Mouse (Mus musculus): ENCODE results near the gene Hspa12b. TPM values are rescaled to one million over a fixed set of nuclear protein-coding genes. Genes with fewer than 3 reads are reported as not detected.

The Hspa12b gene
- total and polyA plus RNA-seq, 3 experiments: 0.98 to 2.9 (median 2.2) TPM

GRCm38 (mm10) chr2:131105989-131106388, 21.1 kb upstream of the Hspa12b start:
- no peak for TF ChIP-seq CTCF (IDR thresholded peaks at IDR 0.05; ENCODE audit: low read depth, low read length)
- no peak for TF ChIP-seq POLR2AphosphoS5 (IDR thresholded peaks at IDR 0.05; ENCODE audit: insufficient replicate concordance, low read depth, low read length)
- no peak for TF ChIP-seq GATA2 (IDR thresholded peaks at IDR 0.05; ENCODE audit: borderline replicate concordance, low read depth, low read length)
- no peak for TF ChIP-seq GATA1 (IDR thresholded peaks at IDR 0.05; ENCODE audit: borderline replicate concordance, low read length)
- TF ChIP-seq TAL1 (conservative IDR thresholded peaks at IDR 0.05; ENCODE audit: low read depth, low read length): no peak
- no peaks in the 10 kb centered on the region for H3K9me3 ChIP-seq (replicated peaks)
- H3K36me3 ChIP-seq (replicated peaks): no peaks in the 10 kb centered on the region
- no peak overlapping the region for H3K4me3 ChIP-seq (ENCODE audit: low read depth, low read length)
- H3K4me1 ChIP-seq (ENCODE audit: insufficient read depth, low read depth, low read length): no peaks in the 10 kb centered on the region
- DNase-seq (ENCODE audit: low spot score): no peak
- H3K27me3 ChIP-seq (ENCODE audit: insufficient read depth, low read length): peaks cover 51% of the 10 kb centered on the region
- no peak for ATAC-seq (ENCODE audit: extremely low read depth, insufficient number of reproducible peaks, low FRiP score, poor library complexity, severe bottlenecking)

- DNase-seq (ENCODE audit: low spot score) (no peak), ATAC-seq (ENCODE audit: extremely low read depth, insufficient number of reproducible peaks, low FRiP score, poor library complexity, severe bottlenecking) (no peak)
- Histone ChIP-seq H3K36me3 (replicated peaks) (no peaks in the 10 kb centered on the region), H3K9me3 (replicated peaks) (no peaks in the 10 kb centered on the region), H3K4me3 (ENCODE audit: low read depth, low read length) (no peak overlapping the region), H3K4me1 (ENCODE audit: insufficient read depth, low read depth, low read length) (peaks cover 5% of the 10 kb centered on the region), H3K27me3 (ENCODE audit: insufficient read depth, low read length) (peaks cover 15% of the 10 kb centered on the region)
- TF ChIP-seq GATA1 (IDR thresholded peaks at IDR 0.05; ENCODE audit: borderline replicate concordance, low read length): no peak
- TF ChIP-seq TAL1 (conservative IDR thresholded peaks at IDR 0.05; ENCODE audit: low read depth, low read length): no peak
- no peak for TF ChIP-seq POLR2AphosphoS5 (IDR thresholded peaks at IDR 0.05; ENCODE audit: insufficient replicate concordance, low read depth, low read length)
- TF ChIP-seq CTCF (IDR thresholded peaks at IDR 0.05; ENCODE audit: low read depth, low read length): no peak
- TF ChIP-seq GATA2 (IDR thresholded peaks at IDR 0.05; ENCODE audit: borderline replicate concordance, low read depth, low read length): no peak
These were observed 8.0 kb upstream of the Hspa12b start for GRCm38 (mm10) chr2:131118968-131119574.

GRCm38 (mm10) chr2:131124166-131124565, 2.9 kb upstream of the Hspa12b start:
- TF ChIP-seq GATA1 (IDR thresholded peaks at IDR 0.05; ENCODE audit: borderline replicate concordance, low read length): no peak
- no peak for TF ChIP-seq CTCF (IDR thresholded peaks at IDR 0.05; ENCODE audit: low read depth, low read length)
- TF ChIP-seq POLR2AphosphoS5 (IDR thresholded peaks at IDR 0.05; ENCODE audit: insufficient replicate concordance, low read depth, low read length): no peak
- TF ChIP-seq GATA2 (IDR thresholded peaks at IDR 0.05; ENCODE audit: borderline replicate concordance, low read depth, low read length): no peak
- TF ChIP-seq TAL1 (conservative IDR thresholded peaks at IDR 0.05; ENCODE audit: low read depth, low read length): no peak
- no peak for DNase-seq (ENCODE audit: low spot score)
- no peak for ATAC-seq (ENCODE audit: extremely low read depth, insufficient number of reproducible peaks, low FRiP score, poor library complexity, severe bottlenecking)
- Histone ChIP-seq H3K27me3 (ENCODE audit: insufficient read depth, low read length) (peaks cover 28% of the 10 kb centered on the region), H3K4me3 (ENCODE audit: low read depth, low read length) (no peak overlapping the region), H3K36me3 (replicated peaks) (no peaks in the 10 kb centered on the region), H3K9me3 (replicated peaks) (no peaks in the 10 kb centered on the region), H3K4me1 (ENCODE audit: insufficient read depth, low read depth, low read length) (peaks cover 52% of the 10 kb centered on the region)

- H3K4me1 ChIP-seq (ENCODE audit: insufficient read depth, low read depth, low read length): peaks cover 60% of the 10 kb centered on the region
- peaks cover 29% of the 10 kb centered on the region for H3K27me3 ChIP-seq (ENCODE audit: insufficient read depth, low read length)
- no peaks in the 10 kb centered on the region for H3K36me3 ChIP-seq (replicated peaks)
- TF ChIP-seq TAL1 (conservative IDR thresholded peaks at IDR 0.05; ENCODE audit: low read depth, low read length): no peak
- no peaks in the 10 kb centered on the region for H3K9me3 ChIP-seq (replicated peaks)
- no peak overlapping the region; the same call in 1 of the 2 replicates for H3K4me3 ChIP-seq (ENCODE audit: low read depth, low read length)
- ATAC-seq (ENCODE audit: extremely low read depth, insufficient number of reproducible peaks, low FRiP score, poor library complexity, severe bottlenecking) (no peak), DNase-seq (ENCODE audit: low spot score) (no peak)
These were observed 1.7 kb upstream of the Hspa12b start for GRCm38 (mm10) chr2:131125157-131125963.

DNA sequence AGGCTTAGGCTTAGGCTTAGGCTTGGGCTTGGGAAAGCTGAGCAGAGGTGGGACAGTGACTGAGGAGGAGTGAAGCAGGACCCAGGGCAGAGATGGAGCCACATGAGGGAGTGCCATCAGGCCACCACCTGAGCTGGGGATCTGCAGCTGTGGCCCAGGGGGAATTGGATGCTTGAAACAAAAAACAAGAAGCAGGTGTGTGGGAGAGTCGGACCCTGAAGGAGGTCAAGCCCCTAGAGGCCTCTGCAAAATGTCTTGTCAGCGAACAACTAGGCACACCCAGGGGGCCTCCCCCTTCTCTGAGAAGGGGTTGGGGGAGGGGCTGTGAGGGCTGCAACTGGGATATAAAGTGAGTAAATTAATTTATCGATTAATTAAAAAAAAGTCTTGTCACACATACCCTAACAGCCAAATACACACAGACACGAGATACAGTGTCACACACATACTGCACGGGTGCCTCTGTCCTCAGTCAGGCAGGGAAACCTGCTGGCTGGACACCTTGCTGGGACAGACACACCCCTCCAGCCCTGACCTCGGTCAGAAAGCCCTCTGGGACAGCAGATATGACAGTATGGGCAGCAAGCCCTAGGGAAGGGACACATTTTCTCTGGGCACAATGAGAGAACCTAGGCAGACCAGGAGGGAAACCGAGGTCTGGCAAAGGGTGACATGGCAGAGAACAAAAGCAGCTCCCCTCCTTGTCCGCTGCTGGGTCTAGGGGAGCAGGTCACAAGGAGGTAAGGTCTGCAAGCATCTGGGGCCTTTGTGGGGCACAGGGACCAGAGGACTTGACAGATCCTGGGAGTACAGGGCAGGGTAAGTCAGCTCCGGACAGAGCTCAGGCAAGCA, 890 bp upstream of the Hspa12b start:
- Histone ChIP-seq H3K4me3 (ENCODE audit: low read depth, low read length) (peak overlapping the region; percentile 28; the same call in 1 of the 2 replicates), H3K4me1 (ENCODE audit: insufficient read depth, low read depth, low read length) (peaks cover 62% of the 10 kb centered on the region), H3K9me3 (replicated peaks) (no peaks in the 10 kb centered on the region), H3K36me3 (replicated peaks) (no peaks in the 10 kb centered on the region), H3K27me3 (ENCODE audit: insufficient read depth, low read length) (peaks cover 29% of the 10 kb centered on the region)
- TF ChIP-seq CTCF (IDR thresholded peaks at IDR 0.05; ENCODE audit: low read depth, low read length) (no peak), GATA2 (IDR thresholded peaks at IDR 0.05; ENCODE audit: borderline replicate concordance, low read depth, low read length) (no peak), TAL1 (conservative IDR thresholded peaks at IDR 0.05; ENCODE audit: low read depth, low read length) (no peak), GATA1 (IDR thresholded peaks at IDR 0.05; ENCODE audit: borderline replicate concordance, low read length) (no peak), POLR2AphosphoS5 (IDR thresholded peaks at IDR 0.05; ENCODE audit: insufficient replicate concordance, low read depth, low read length) (no peak)
- no peak for DNase-seq (ENCODE audit: low spot score)
- no peak for ATAC-seq (ENCODE audit: extremely low read depth, insufficient number of reproducible peaks, low FRiP score, poor library complexity, severe bottlenecking)

DNA sequence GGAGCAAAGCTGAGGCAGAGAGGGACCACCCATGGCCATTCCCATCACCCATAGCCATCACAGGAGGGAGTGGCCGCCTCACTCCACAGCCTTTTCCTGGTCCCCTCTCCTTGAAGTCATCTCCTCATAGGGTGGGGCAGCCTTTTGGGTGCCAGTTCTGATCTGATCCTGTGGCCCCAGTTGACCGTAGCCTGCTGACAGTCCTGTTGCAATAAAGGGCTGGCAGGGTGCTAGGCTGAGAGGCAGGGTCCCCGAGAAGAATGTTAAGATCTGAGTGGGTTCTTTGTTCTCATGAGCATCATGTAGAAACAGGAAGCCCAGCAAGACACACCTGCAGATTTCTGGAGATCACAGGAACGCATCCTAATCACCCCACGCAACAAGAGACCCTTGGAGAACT, 1.1 kb downstream of the Hspa12b start:
- no peak for ATAC-seq (ENCODE audit: extremely low read depth, insufficient number of reproducible peaks, low FRiP score, poor library complexity, severe bottlenecking)
- Histone ChIP-seq H3K4me1 (ENCODE audit: insufficient read depth, low read depth, low read length) (peaks cover 75% of the 10 kb centered on the region), H3K9me3 (replicated peaks) (no peaks in the 10 kb centered on the region), H3K27me3 (ENCODE audit: insufficient read depth, low read length) (peaks cover 23% of the 10 kb centered on the region), H3K36me3 (replicated peaks) (no peaks in the 10 kb centered on the region), H3K4me3 (ENCODE audit: low read depth, low read length) (peak overlapping the region; percentile 28; the same call in 1 of the 2 replicates)
- TF ChIP-seq POLR2AphosphoS5 (IDR thresholded peaks at IDR 0.05; ENCODE audit: insufficient replicate concordance, low read depth, low read length): no peak
- TF ChIP-seq CTCF (IDR thresholded peaks at IDR 0.05; ENCODE audit: low read depth, low read length): no peak
- TF ChIP-seq TAL1 (conservative IDR thresholded peaks at IDR 0.05; ENCODE audit: low read depth, low read length): no peak
- TF ChIP-seq GATA1 (IDR thresholded peaks at IDR 0.05; ENCODE audit: borderline replicate concordance, low read length): no peak
- TF ChIP-seq GATA2 (IDR thresholded peaks at IDR 0.05; ENCODE audit: borderline replicate concordance, low read depth, low read length): no peak
- no peak for DNase-seq (ENCODE audit: low spot score)

All from G1E (cell line).